Mouse (Mus musculus) Muller cell, postnatal 12 days (primary cell): Measurements from ENCODE around the gene C2cd5.
"Not testable (repeated sequence)": the region's sequence is repeated elsewhere in the genome, so short reads cannot be mapped to it uniquely, and the experiment has no call there.

Experiments
- DNase-seq: peaks from one replicate; pipeline ENCODE4 v3.0.0-alpha.2; 2015; ENCODE audit errors: inconsistent ontology term

Gene C2cd5

GRCm38 (mm10) chr6:143099681-143100382, at the start of gene C2cd5:
C2cd5 (minus strand) TSS chr6:143100141.
- peak; percentile 99 for DNase-seq

- peak; percentile 73 for DNase-seq
Measured at GRCm38 (mm10) chr6:143148868-143149267, 48.9 kb upstream of the C2cd5 start.

GRCm38 (mm10) chr6:143146756-143147155, 46.8 kb upstream of the C2cd5 start:
- DNase-seq: no peak

GRCm38 (mm10) chr6:143145051-143145450, 45.1 kb upstream of the C2cd5 start:
- DNase-seq: no peak

- no peak for DNase-seq
Measured at GRCm38 (mm10) chr6:143144556-143144955, 44.6 kb upstream of the C2cd5 start.

GRCm38 (mm10) chr6:143143775-143144273, 43.9 kb upstream of the C2cd5 start:
- no peak for DNase-seq

GRCm38 (mm10) chr6:143143321-143143720, 43.4 kb upstream of the C2cd5 start:
- no peak for DNase-seq

GRCm38 (mm10) chr6:143142861-143143260, 42.9 kb upstream of the C2cd5 start:
- DNase-seq: no peak

GRCm38 (mm10) chr6:143141624-143142592, 42.0 kb upstream of the C2cd5 start:
- not testable (repeated sequence) for DNase-seq

GRCm38 (mm10) chr6:143140884-143141283, 40.9 kb upstream of the C2cd5 start:
- no peak for DNase-seq

GRCm38 (mm10) chr6:143139417-143139816, 39.5 kb upstream of the C2cd5 start:
- no peak for DNase-seq

GRCm38 (mm10) chr6:143137341-143137740, 37.4 kb upstream of the C2cd5 start:
- DNase-seq: no peak

GRCm38 (mm10) chr6:143136688-143137087, 36.7 kb upstream of the C2cd5 start:
- no peak for DNase-seq

GRCm38 (mm10) chr6:143135097-143135496, 35.2 kb upstream of the C2cd5 start:
- no peak for DNase-seq

GRCm38 (mm10) chr6:143133150-143133549, 33.2 kb upstream of the C2cd5 start:
- DNase-seq: no peak

GRCm38 (mm10) chr6:143131895-143132652, 32.1 kb upstream of the C2cd5 start:
- DNase-seq: no peak

GRCm38 (mm10) chr6:143130411-143130810, 30.5 kb upstream of the C2cd5 start:
- no peak for DNase-seq

- no peak for DNase-seq
Measured at GRCm38 (mm10) chr6:143129952-143130351, 30.0 kb upstream of the C2cd5 start.

- DNase-seq: no peak
Measured at GRCm38 (mm10) chr6:143129466-143129865, 29.5 kb upstream of the C2cd5 start.

- DNase-seq: no peak
Measured at GRCm38 (mm10) chr6:143125721-143126120, 25.8 kb upstream of the C2cd5 start.

- DNase-seq: no peak
Measured at GRCm38 (mm10) chr6:143119325-143119724, 19.4 kb upstream of the C2cd5 start.

- no peak for DNase-seq
Measured at GRCm38 (mm10) chr6:143116779-143117178, 16.8 kb upstream of the C2cd5 start.
